Mouse (Mus musculus) adrenal gland, adult 18-20 months (tissue): ENCODE measurements around the gene Bpifb2. TPM values are rescaled to one million over a fixed set of nuclear protein-coding genes. Genes with fewer than 3 reads are reported as not detected.
A peak's percentile ranks its signal among the peaks of the same experiment; 100 is the strongest.

ENCODE experiments used
- DNase-seq, 2 experiments: peaks; one replicate each; pipeline ENCODE4 v3.0.0; 2021 to 2022; ENCODE audit warnings: low spot score in 2 of 2
- total RNA-seq, 2 experiments: library from RNA; stranded (reverse); gene quantifications; 1 replicate in 1 of 2; 2 replicates in 1 of 2; pipeline ENCODE4 v1.2.3; 2021

Gene Bpifb2
- total RNA-seq, 2 experiments from 2014 or later, result 0.17 TPM; not detected in 1

DNA sequence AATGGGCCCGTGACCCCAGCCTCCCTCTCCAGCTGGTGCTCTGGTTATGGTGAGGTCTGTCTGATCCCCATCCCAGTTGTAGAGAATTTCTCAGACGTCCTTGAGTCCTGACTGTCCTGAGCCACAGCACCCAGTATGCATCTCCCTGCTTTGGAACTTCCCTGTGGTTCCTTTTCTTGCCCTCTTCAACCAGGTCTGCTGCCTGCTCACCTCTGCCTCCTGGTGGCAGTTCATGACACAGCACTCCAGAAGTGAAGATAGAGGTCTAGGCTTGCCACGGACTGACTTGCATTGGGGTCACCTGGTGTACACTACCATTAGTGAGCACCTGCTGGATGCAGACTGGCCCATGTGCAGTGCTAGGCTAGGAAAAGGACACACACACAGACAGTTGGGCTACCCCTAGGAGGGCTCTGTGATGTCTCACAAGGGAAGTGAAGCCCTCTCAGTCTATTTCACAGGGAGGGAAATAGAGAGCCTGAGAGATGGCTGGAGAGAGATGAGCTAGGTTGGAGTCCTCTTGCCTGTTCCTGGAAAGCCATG, 55.1 kb downstream of the Bpifb2 start:
- peak; percentile 61 to 64 for DNase-seq

DNA sequence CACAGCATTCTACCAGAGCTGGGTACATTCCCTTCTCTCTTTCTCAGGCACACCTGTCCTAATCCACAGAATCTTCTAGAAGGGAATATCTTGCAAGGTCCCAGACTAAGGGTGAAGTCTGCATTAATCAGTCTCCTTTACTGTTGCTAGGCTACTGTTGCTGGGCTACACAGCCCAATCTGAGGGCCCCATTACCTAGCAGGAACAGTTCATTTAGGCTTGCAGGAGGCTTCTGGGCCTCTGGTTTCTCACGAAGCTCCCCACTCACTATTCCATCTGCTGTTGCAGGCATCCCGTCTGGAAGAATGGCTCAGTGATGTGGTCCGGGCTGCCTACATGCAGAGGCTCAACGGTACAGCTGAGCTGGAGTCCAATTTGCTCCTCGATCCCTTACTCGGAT, 56.3 kb downstream of the Bpifb2 start:
- no peak for DNase-seq

DNA sequence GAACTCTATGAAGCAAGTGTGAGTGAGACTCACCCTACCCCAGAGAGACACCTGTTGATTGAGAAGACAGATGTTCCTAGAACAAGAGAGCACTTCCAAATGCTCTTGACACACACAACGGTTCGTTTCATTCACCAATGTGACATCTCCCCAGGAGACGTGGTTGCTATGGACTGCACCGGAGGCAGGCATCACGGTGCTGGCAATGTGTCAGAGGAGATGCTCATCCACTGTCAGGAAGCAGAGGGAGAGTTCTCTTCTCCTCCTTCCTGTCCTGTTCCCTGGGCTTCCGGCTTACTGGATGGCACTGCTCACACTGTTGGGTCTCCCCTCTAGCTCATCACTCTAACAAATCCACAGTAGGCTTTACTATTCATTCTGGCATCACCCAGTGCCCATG, 58.5 kb downstream of the Bpifb2 start:
- no peak for DNase-seq

- peak in 1 of 2 experiments; percentile 16 for DNase-seq
Measured at GRCm38 (mm10) chr2:153935348-153935747, 60.5 kb downstream of the Bpifb2 start.

DNA sequence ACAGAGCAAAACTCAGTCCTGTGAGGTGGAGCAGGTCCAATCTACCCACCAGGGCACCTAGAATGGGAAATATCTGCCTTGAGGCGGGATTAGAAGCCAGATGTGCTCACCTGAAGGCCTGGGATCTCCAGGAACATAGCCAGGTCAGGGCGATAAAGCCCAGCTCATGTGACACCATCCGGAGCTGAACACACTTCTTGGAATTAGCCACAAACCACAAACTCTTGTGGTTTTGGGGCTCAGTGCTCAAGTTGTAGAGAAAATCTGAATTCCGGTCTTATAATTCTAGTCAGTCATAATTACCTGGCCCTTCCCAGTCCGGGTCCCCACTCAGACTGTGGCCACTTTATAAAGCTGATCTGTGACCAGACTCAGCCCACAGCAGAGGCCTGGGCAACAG, 63.0 kb downstream of the Bpifb2 start, which contains the start of gene Bpifb4:
Gene Bpifb4, plus strand, starts transcription at position 370 of the 400 bp plus-strand sequence.
- no peak for DNase-seq

DNA sequence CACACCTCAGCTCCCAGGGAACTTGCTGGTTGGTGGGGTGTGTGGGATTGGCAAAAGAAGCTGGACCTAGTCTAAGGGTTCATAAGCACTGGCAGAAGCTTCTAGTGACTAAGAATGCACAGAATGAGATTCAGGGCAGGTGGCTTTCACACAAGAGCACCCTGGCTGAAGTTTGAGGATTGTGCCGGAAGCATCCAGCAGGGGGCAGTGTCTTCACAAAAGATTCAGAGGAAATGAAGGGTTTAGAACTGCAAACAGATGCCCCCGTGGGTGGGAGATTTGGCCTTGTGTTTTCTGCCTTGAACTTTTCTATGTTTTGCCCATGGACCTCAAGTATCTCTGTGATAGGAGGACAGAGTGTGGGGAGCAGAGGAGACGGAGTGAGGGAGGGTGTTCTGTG, 68.7 kb downstream of the Bpifb2 start:
- DNase-seq, result peak; percentile 60 to 65

DNA sequence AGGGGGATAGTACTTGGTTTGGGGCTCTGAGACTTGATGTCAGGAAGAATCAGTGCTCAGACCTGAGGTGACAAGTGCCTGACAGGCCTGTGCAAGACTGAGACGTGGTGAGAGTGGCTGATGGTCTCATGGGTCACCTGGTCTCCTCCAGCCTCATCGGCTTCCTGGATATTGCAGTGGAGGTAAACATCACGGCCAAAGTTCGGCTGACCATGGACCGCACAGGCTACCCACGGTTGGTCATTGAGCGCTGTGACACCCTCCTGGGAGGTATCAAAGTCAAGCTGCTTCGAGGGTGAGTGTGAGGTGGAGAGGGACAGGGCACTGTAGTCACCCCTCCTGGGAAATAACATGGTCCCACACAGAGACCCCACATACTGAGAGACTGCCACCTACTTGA, 69.7 kb downstream of the Bpifb2 start:
- DNase-seq, result no peak

Other genes with a start within 250 kb of the Bpifb2 start
- 10 to 100 TPM; 28.5 to 40.5 TPM for gene Commd7, start 242.3 kb upstream of the Bpifb2 start, total RNA-seq
- 1 to 10 TPM; 1.2 to 1.4 TPM for gene Dnmt3b, start 225.6 kb upstream of the Bpifb2 start, total RNA-seq
- gene Dnmt3c, start 178.4 kb upstream of the Bpifb2 start, total RNA-seq, result not detected
- gene Mapre1, start 133.8 kb upstream of the Bpifb2 start, total RNA-seq, result 10 to 100 TPM; 92.5 to 98.8 TPM
- gene Efcab8, start 95.1 kb upstream of the Bpifb2 start, total RNA-seq, result under 1 TPM; 0.20 to 0.26 TPM
- gene Sun5, start 4.0 kb upstream of the Bpifb2 start, total RNA-seq, result not detected
- 1 to 10 TPM in 1 of 2 experiments, not detected in 1; 8.5 TPM for gene Bpifb6, start 25.3 kb downstream of the Bpifb2 start, total RNA-seq
- not detected for gene Bpifb3, start 43.2 kb downstream of the Bpifb2 start, total RNA-seq
- not detected for gene Bpifb4, start 63.2 kb downstream of the Bpifb2 start, total RNA-seq
- not detected for gene Bpifa6, start 99.9 kb downstream of the Bpifb2 start, total RNA-seq
- not detected for gene Bpifa2, start 133.2 kb downstream of the Bpifb2 start, total RNA-seq